Mouse (Mus musculus) thymus, adult 2 months (tissue): ENCODE results near the gene Klre1. TPM values are rescaled to one million over a fixed set of nuclear protein-coding genes. Genes with fewer than 3 reads are reported as not detected.

ENCODE experiments used
- DNase-seq: peaks from one replicate; pipeline ENCODE4 v3.0.0; 2021
- H3K27ac ChIP-seq: fragments of 200-500 bp; 2 replicates; pipeline ENCODE4 v1.5.1; 2012; ENCODE audit warnings: low read length, control low read depth; ENCODE audit not compliant: control insufficient read depth, insufficient read depth
- H3K27me3 ChIP-seq: fragments of 200-500 bp; 2 replicates; pipeline ENCODE4 v1.6.1; 2012; ENCODE audit warnings: mild to moderate bottlenecking, low read length, moderate library complexity, mixed read lengths; ENCODE audit not compliant: control insufficient read depth, insufficient read depth
- H3K36me3 ChIP-seq: fragments of 200-500 bp; 2 replicates; pipeline ENCODE4 v1.6.1; 2012; ENCODE audit warnings: mild to moderate bottlenecking, low read length, moderate library complexity; ENCODE audit not compliant: control insufficient read depth, insufficient read depth
- H3K4me1 ChIP-seq: fragments of 200-500 bp; replicated peaks from 2 replicates; pipeline ENCODE4 v1.6.1; 2012; ENCODE audit warnings: low read length; ENCODE audit not compliant: control insufficient read depth, insufficient read depth
- H3K4me3 ChIP-seq: fragments of 200-500 bp; 2 replicates; pipeline ENCODE4 v1.5.1; 2012; ENCODE audit warnings: mild to moderate bottlenecking, low read length, control low read depth, moderate library complexity; ENCODE audit not compliant: control insufficient read depth, insufficient read depth
- CTCF ChIP-seq: fragments of 200-500 bp; IDR thresholded peaks from 2 replicates; pipeline ENCODE4 v1.5.1; 2012; ENCODE audit warnings: mild to moderate bottlenecking, control low read depth, low read length, moderate library complexity, borderline replicate concordance; ENCODE audit not compliant: control insufficient read depth, poor library complexity, insufficient read depth; ENCODE audit errors: extremely low read depth
- POLR2A ChIP-seq: fragments of 200-500 bp; IDR thresholded peaks from 2 replicates; pipeline ENCODE4 v1.6.1; 2012; ENCODE audit warnings: mild to moderate bottlenecking, low read length, control low read depth, moderate library complexity; ENCODE audit not compliant: control insufficient read depth, poor library complexity, insufficient read depth; ENCODE audit errors: extremely low read depth
- WGBS: fragments of 180-500 bp; shearing (Covaris S2); methylation state at CpG from one replicate; pipeline ENCODE4 v1.1.7; 2018; 5-methylcytosine and 5-hydroxymethylcytosine counted together
- polyA plus RNA-seq: library from polyadenylated mRNA; depleted of rRNA; stranded (reverse); fragments of >200 nt; gene quantifications from 2 replicates; pipeline ENCODE4 v1.2.3, GENCODE M21; 2012

Gene Klre1
- polyA plus RNA-seq, 1 experiment, result 0.44 TPM

DNA sequence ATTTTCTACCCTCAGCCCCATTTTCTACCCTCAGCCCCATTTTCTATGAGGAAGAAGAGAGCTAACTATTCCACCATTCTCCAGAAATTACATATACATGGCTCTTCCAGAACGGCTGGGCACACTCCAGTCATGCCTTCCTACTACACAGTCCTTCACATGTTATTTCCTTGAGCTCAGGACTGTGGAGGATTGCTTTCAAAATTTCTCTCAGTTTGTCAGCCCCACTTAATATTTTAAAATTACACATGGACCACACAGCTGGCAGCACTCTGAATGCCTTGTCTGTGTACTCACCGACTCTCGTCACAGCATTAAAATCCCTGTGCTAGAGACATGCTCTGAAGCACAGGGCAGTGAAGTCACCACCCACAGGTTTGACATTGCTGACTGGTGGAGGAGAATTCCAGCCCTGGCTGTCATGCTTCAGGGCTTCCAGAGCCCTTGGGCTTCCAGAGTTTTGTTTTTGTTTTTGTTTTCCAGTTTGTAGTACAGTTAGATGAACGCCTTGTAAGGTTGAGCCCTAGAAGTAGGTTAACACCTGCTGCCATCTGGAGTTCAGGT, 43.0 kb upstream of the Klre1 start:
- Histone ChIP-seq H3K36me3 (peaks cover 4% of the 10 kb centered on the region; the same call in 1 of the 2 replicates), H3K4me3 (no peak overlapping the region), H3K27me3 (no peaks in the 10 kb centered on the region), H3K27ac (0 out of 2 replicates have a peak overlapping the region, but pooled peaks have one; percentile 20), H3K4me1 (peaks cover 17% of the 10 kb centered on the region)
- no peak for TF ChIP-seq CTCF
- TF ChIP-seq POLR2A, result no peak
- no peak for DNase-seq
- WGBS, result 47% methylated on average over 4 of the region's 4 CpGs

- no peak for DNase-seq
- no peak for TF ChIP-seq POLR2A
- TF ChIP-seq CTCF, result no peak
- no peak overlapping the region for H3K27ac ChIP-seq
- H3K27me3 ChIP-seq, result no peaks in the 10 kb centered on the region
- peaks cover 4% of the 10 kb centered on the region; the same call in 1 of the 2 replicates for H3K36me3 ChIP-seq
- peaks cover 17% of the 10 kb centered on the region for H3K4me1 ChIP-seq
- no peak overlapping the region for H3K4me3 ChIP-seq
- 25% methylated on average over 4 of the region's 4 CpGs for WGBS
Observed at GRCm38 (mm10) chr6:129535723-129536122, 42.0 kb upstream of the Klre1 start.

DNA sequence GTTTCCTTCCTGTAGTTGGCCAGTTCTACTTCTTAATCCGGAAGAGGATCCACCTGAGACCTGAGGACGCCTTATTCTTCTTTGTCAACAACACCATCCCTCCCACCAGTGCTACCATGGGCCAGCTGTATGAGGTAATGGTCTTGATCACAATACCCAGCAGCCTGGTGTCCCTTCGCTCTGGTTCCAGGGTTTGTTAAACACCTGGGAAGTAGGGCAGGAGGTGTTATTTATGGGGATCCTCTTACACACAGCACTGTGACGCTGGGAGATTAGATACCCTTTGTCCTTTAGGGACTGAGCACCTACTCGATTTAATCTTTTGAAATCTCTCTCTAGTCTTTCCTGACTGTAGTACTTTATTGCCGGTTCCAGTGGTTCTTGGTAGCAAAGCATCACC, 39.1 kb upstream of the Klre1 start:
- Histone ChIP-seq H3K27me3 (no peaks in the 10 kb centered on the region), H3K27ac (no peak overlapping the region), H3K36me3 (peaks cover 4% of the 10 kb centered on the region; the same call in 1 of the 2 replicates), H3K4me1 (peaks cover 13% of the 10 kb centered on the region), H3K4me3 (no peak overlapping the region)
- TF ChIP-seq POLR2A (no peak), CTCF (no peak)
- WGBS, result 94% methylated on average over 6 of the region's 6 CpGs
- DNase-seq, result no peak

DNA sequence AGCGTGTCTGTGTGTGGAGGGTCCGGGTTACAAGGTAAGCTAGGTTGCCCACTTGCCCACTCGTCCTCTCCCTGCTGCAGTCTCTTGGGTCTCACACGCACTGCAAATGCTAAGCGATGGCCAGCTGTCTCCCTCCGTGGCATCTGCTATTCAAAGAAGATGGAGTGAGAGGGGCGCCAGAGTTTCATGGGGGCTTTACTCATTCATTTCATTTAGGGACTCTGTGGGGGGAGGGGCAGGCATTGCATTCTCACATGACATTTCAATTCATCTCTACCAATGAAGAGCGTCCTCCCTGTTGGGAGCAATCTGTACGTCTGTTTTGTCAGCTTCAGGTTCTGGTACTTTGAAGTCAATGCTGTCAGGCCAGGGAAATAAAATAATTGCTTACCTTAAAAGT, 35.8 kb upstream of the Klre1 start:
- TF ChIP-seq POLR2A (no peak), CTCF (no peak)
- no peaks in the 10 kb centered on the region for H3K4me1 ChIP-seq
- H3K27me3 ChIP-seq, result no peaks in the 10 kb centered on the region
- H3K27ac ChIP-seq, result no peak overlapping the region
- H3K4me3 ChIP-seq, result no peak overlapping the region
- 94% methylated on average over 9 of the region's 9 CpGs for WGBS
- DNase-seq, result no peak
- H3K36me3 ChIP-seq, result peaks cover 4% of the 10 kb centered on the region; the same call in 1 of the 2 replicates

GRCm38 (mm10) chr6:129542540-129542939, 35.2 kb upstream of the Klre1 start:
- 94% methylated on average over 3 of the region's 3 CpGs for WGBS
- Histone ChIP-seq H3K4me1 (no peaks in the 10 kb centered on the region), H3K27me3 (no peaks in the 10 kb centered on the region), H3K4me3 (no peak overlapping the region), H3K27ac (no peak overlapping the region), H3K36me3 (peaks cover 4% of the 10 kb centered on the region; the same call in 1 of the 2 replicates)
- no peak for TF ChIP-seq CTCF
- TF ChIP-seq POLR2A, result no peak
- no peak for DNase-seq

GRCm38 (mm10) chr6:129543709-129544606, 33.7 kb upstream of the Klre1 start:
- Histone ChIP-seq H3K36me3 (peaks cover 3% of the 10 kb centered on the region; the same call in 1 of the 2 replicates), H3K27ac (no peak overlapping the region), H3K27me3 (no peaks in the 10 kb centered on the region), H3K4me1 (no peaks in the 10 kb centered on the region), H3K4me3 (no peak overlapping the region)
- peak; percentile 54 for DNase-seq
- no peak for TF ChIP-seq POLR2A
- no peak for TF ChIP-seq CTCF
- WGBS, result 87% methylated on average over 6 of the region's 6 CpGs

- Histone ChIP-seq H3K4me1 (no peaks in the 10 kb centered on the region), H3K27me3 (no peaks in the 10 kb centered on the region), H3K36me3 (no peaks in the 10 kb centered on the region), H3K27ac (no peak overlapping the region), H3K4me3 (no peak overlapping the region)
- over 99% methylated on average over 2 of the region's 2 CpGs for whole genome bisulfite sequencing
- no peak for TF ChIP-seq CTCF
- no peak for TF ChIP-seq POLR2A
- DNase-seq, result no peak
Observed at GRCm38 (mm10) chr6:129547277-129547676, 30.4 kb upstream of the Klre1 start.
